Mouse (Mus musculus) cortical plate, adult 2 months (tissue): ENCODE data around the gene Fbxl13.

ENCODE experiments used
- CTCF ChIP-seq: fragments of 200-500 bp; IDR thresholded peaks from 2 replicates; pipeline ENCODE4 v1.5.1; 2011; ENCODE audit warnings: mild to moderate bottlenecking, control low read depth, low read length; ENCODE audit not compliant: insufficient read depth; ENCODE audit errors: extremely low read depth
- POLR2A ChIP-seq: fragments of 200-500 bp; IDR thresholded peaks from 2 replicates; pipeline ENCODE4 v1.6.1; 2011; ENCODE audit warnings: mild to moderate bottlenecking, low read length, control low read depth; ENCODE audit not compliant: insufficient read depth; ENCODE audit errors: extremely low read depth

DNA sequence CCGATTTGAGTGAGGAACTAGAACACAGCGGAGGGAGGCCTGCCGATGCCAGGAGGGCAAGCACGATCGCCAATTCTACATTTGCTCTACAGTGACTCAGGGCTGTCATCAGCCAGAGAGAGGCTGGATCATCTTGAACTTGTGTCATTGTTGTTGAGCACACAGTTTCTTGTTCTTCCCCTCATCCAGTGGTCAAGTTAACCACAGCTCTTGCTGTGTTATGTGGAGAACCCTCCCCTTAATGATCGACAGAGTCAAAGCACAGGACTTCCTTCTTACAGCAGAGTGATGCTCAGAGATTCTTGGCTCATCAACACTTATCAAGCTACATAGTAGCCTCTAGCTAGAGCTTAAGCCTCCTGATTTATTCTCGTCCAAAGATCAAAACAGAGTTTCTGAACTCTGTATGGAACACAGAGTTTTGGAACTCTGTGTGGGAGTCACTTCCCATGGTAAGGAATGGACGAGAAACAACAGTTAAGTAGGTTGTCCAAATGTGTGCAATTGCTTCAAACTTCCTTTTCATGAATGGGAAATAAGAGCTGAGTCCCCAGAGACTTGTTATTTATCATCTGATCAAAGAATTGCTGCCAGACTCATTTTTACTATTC lies 116.2 kb downstream of the Fbxl13 start:
- no peak for TF ChIP-seq CTCF
- TF ChIP-seq POLR2A: no peak
